9 mouse cellular contexts compared by ENCODE assay signal in the genomic region with DNA sequence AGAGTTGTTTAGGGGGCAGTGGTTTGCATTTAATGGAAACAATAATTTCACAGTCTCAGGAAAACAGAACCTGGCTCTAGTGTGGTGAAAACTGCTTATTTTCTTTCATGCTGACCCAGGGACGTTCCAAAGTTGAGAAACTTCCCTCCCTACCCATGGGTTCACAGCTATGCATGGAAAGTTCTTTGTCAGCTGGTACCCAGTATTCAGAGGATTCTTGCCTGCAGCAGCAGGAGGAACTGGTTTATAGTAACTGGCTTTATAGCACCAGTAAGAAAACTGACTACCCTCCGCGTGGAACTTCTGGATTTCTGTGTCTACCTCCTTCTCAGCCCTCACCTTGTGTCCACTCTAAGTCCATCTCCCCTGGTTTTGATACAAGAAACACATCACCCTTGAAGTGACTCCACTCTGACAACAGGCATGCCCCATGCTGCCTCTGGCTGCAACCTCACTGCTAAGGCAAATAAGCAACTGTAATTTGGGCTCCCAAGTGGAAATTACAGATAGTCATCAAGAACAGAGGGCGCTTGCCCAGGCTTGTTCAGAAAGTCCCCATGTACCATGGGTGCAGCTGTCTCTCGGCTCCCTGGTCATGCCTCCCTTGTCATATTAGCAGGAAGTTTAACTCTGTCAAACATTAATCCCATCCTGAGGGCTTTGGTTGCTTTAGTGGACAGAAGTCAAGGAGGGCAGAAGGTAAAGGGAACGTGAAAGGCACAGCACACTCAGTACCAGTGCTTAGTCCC.
DNase-seq lines count a peak whose midpoint lies in the region; ATAC-seq and TF ChIP-seq lines count a peak whose summit lies in the region.
"Had no signal": no experiment of that assay in that cellular context is flagged by ENCODE, and none has a peak within 500 bp of the region (broad histone marks: within the 10 kb centered on the region; RNA-seq: fewer than 3 reads in every experiment).

No protein-coding gene starts in this region.

- peak; percentile 99 for DNase-seq in gonadal fat pad, adult 2 months (ENCODE audit: low read depth)
- no peak for DNase-seq in frontal cortex, postnatal 14 days (ENCODE audit: low spot score in 2 of 2)
- no peak for DNase-seq in natural killer cell, adult 2 months (ENCODE audit: low spot score in 2 of 2)
- DNase-seq in layer of hippocampus, adult 9-10 months (ENCODE audit: low spot score) = no peak
- DNase-seq: adrenal gland, postnatal 10 days had no signal

- no peak overlapping the region for H3K4me2 ChIP-seq in limb, embryonic 12.5 days

- TF ChIP-seq CTCF in bone marrow macrophage, adult 2 months (IDR thresholded peaks at IDR 0.05; ENCODE audit: low read depth, low read length) = 0 out of 2 replicates have a peak, but pooled peaks have one; percentile 12
- no peak for TF ChIP-seq CTCF in olfactory bulb, adult 2 months (IDR thresholded peaks at IDR 0.05; ENCODE audit: insufficient read depth, low read depth, low read length)

- H3K36me3 ChIP-seq in limb, embryonic 12.5 days = no peaks in the 10 kb centered on the region
- H3K36me3 ChIP-seq: forebrain, embryonic 10.5 days had no signal

- H3K9me3 ChIP-seq in limb, embryonic 12.5 days = no peaks in the 10 kb centered on the region
- H3K9me3 ChIP-seq: forebrain, embryonic 10.5 days had no signal

- no peak overlapping the region for H3K4me3 ChIP-seq in bone marrow macrophage, adult 2 months (ENCODE audit: insufficient read depth, low read length)
- no peak overlapping the region for H3K4me3 ChIP-seq in limb, embryonic 12.5 days (replicated peaks)
- no peak overlapping the region for H3K4me3 ChIP-seq in olfactory bulb, adult 2 months (ENCODE audit: insufficient read depth, low read depth, low read length)
- H3K4me3 ChIP-seq: forebrain, embryonic 10.5 days had no signal

- peak overlapping the region; percentile 99 for H3K27ac ChIP-seq in bone marrow macrophage, adult 2 months (ENCODE audit: insufficient read depth, low read depth, low read length)
- peak overlapping the region; percentile 56 for H3K27ac ChIP-seq in limb, embryonic 12.5 days
- peak overlapping the region; percentile 33 for H3K27ac ChIP-seq in olfactory bulb, adult 2 months (ENCODE audit: insufficient read depth, low read depth, low read length)
- H3K27ac ChIP-seq: forebrain, embryonic 10.5 days had no signal

- H3K4me1 ChIP-seq in bone marrow macrophage, adult 2 months (ENCODE audit: control insufficient read depth, insufficient read depth, low read length) = peaks cover 63% of the 10 kb centered on the region
- H3K4me1 ChIP-seq in limb, embryonic 12.5 days (replicated peaks) = no peaks in the 10 kb centered on the region; the same call in 1 of the 2 replicates
- peaks cover 16% of the 10 kb centered on the region for H3K4me1 ChIP-seq in olfactory bulb, adult 2 months (ENCODE audit: control insufficient read depth, insufficient read depth, low read length)

- TF ChIP-seq POLR2A in bone marrow macrophage, adult 2 months (IDR thresholded peaks at IDR 0.05; ENCODE audit: borderline replicate concordance, low read depth, low read length) = no peak
- no peak for TF ChIP-seq POLR2A in olfactory bulb, adult 2 months (IDR thresholded peaks at IDR 0.05; ENCODE audit: insufficient read depth, low read depth, low read length)

- WGBS in limb, embryonic 12.5 days = 61% methylated on average over 6 of the region's 6 CpGs
- 55% methylated on average over 6 of the region's 6 CpGs for WGBS in olfactory bulb, adult 2 months

- ATAC-seq in limb, embryonic 12.5 days (ENCODE audit: insufficient number of reproducible peaks, insufficient read depth, low FRiP score, low TSS enrichment, low read depth) = no peak

- no peaks in the 10 kb centered on the region for H3K27me3 ChIP-seq in limb, embryonic 12.5 days

- no peak overlapping the region for H3K9ac ChIP-seq in limb, embryonic 12.5 days (replicated peaks)

Comparison
In these comparisons a context has a peak if more than half of its experiments do, and no peak if none do; other contexts are left out.
1. H3K27ac ChIP-seq: peak in every context shown above with its lines; median percentile 99 in bone marrow macrophage, adult 2 months; 56 in limb, embryonic 12.5 days; 33 in olfactory bulb, adult 2 months.